Mouse (Mus musculus): ENCODE measurements around the gene Zscan12. TPM values are rescaled to one million over a fixed set of nuclear protein-coding genes. Genes with fewer than 3 reads are reported as not detected.

The Zscan12 gene
- 20.5 and 22.4 TPM in 2 replicates for polyA plus RNA-seq (2014; fragmentation: Nextera tagmentation; extraction: Ambion mirVana)

- Histone ChIP-seq H3K4me3 (ENCODE audit: low read depth, low read length) (peak within 1 kb of the TSS; percentile 60), H3K27ac (ENCODE audit: low read depth, low read length) (no peak within 1 kb of the TSS), H3K27me3 (ENCODE audit: control insufficient read depth, insufficient read depth, low read length) (no peaks in the 10 kb centered on the region), H3K36me3 (ENCODE audit: control insufficient read depth, insufficient read depth, low read length) (no peaks in the 10 kb centered on the region), H3K9ac (ENCODE audit: low read length) (peak within 1 kb of the TSS; percentile 85), H3K4me1 (replicated peaks; ENCODE audit: control insufficient read depth, insufficient read depth, low read length) (no peaks in the 10 kb centered on the region; the same call in 1 of the 2 replicates), H3K4me2 (ENCODE audit: low read depth, low read length, severe bottlenecking) (peak within 1 kb of the TSS; percentile 60), H3K9me3 (ENCODE audit: control insufficient read depth, low read length) (no peaks in the 10 kb centered on the region)
- DNase-seq (ENCODE audit: low spot score) (peak; percentile 94), ATAC-seq (replicated peaks; ENCODE audit: low FRiP score) (peak; percentile 99)
- WGBS = under 1% methylated on average over 29 of the region's 29 CpGs
These were observed at the start of gene Zscan12 for GRCm38 (mm10) chr13:21362621-21363248. TSS of gene Zscan12 (plus strand) at chr13:21362820.

GRCm38 (mm10) chr13:21312854-21313253, 49.8 kb upstream of the Zscan12 start:
- no peaks in the 10 kb centered on the region for H3K36me3 ChIP-seq (ENCODE audit: control insufficient read depth, insufficient read depth, low read length)
- no peaks in the 10 kb centered on the region for H3K27me3 ChIP-seq (ENCODE audit: control insufficient read depth, insufficient read depth, low read length)
- WGBS = 39% methylated on average over 4 of the region's 5 CpGs
- H3K4me2 ChIP-seq (ENCODE audit: low read depth, low read length, severe bottlenecking) = no peak overlapping the region
- ATAC-seq (replicated peaks; ENCODE audit: low FRiP score) (no peak), DNase-seq (ENCODE audit: low spot score) (no peak)
- H3K4me3 ChIP-seq (ENCODE audit: low read depth, low read length) = no peak overlapping the region
- no peaks in the 10 kb centered on the region for H3K4me1 ChIP-seq (replicated peaks; ENCODE audit: control insufficient read depth, insufficient read depth, low read length)
- H3K27ac ChIP-seq (ENCODE audit: low read depth, low read length) = no peak overlapping the region
- no peaks in the 10 kb centered on the region for H3K9me3 ChIP-seq (ENCODE audit: control insufficient read depth, low read length)
- no peak overlapping the region for H3K9ac ChIP-seq (ENCODE audit: low read length)

- 90% methylated on average over 4 of the region's 4 CpGs for WGBS
- no peaks in the 10 kb centered on the region for H3K27me3 ChIP-seq (ENCODE audit: control insufficient read depth, insufficient read depth, low read length)
- H3K9ac ChIP-seq (ENCODE audit: low read length) = no peak overlapping the region
- ATAC-seq (replicated peaks; ENCODE audit: low FRiP score) (no peak), DNase-seq (ENCODE audit: low spot score) (no peak)
- no peaks in the 10 kb centered on the region for H3K9me3 ChIP-seq (ENCODE audit: control insufficient read depth, low read length)
- H3K4me3 ChIP-seq (ENCODE audit: low read depth, low read length) = no peak overlapping the region
- H3K36me3 ChIP-seq (ENCODE audit: control insufficient read depth, insufficient read depth, low read length) = no peaks in the 10 kb centered on the region
- H3K27ac ChIP-seq (ENCODE audit: low read depth, low read length) = no peak overlapping the region
- no peak overlapping the region for H3K4me2 ChIP-seq (ENCODE audit: low read depth, low read length, severe bottlenecking)
- no peaks in the 10 kb centered on the region for H3K4me1 ChIP-seq (replicated peaks; ENCODE audit: control insufficient read depth, insufficient read depth, low read length)
These were observed 48.7 kb upstream of the Zscan12 start for GRCm38 (mm10) chr13:21313903-21314302.

GRCm38 (mm10) chr13:21320262-21320661, 42.4 kb upstream of the Zscan12 start:
- no peak for DNase-seq (ENCODE audit: low spot score)
- Histone ChIP-seq H3K27me3 (ENCODE audit: control insufficient read depth, insufficient read depth, low read length) (no peaks in the 10 kb centered on the region), H3K36me3 (ENCODE audit: control insufficient read depth, insufficient read depth, low read length) (no peaks in the 10 kb centered on the region), H3K27ac (ENCODE audit: low read depth, low read length) (no peak overlapping the region), H3K4me2 (ENCODE audit: low read depth, low read length, severe bottlenecking) (no peak overlapping the region), H3K9me3 (ENCODE audit: control insufficient read depth, low read length) (no peaks in the 10 kb centered on the region), H3K4me1 (replicated peaks; ENCODE audit: control insufficient read depth, insufficient read depth, low read length) (0 out of 2 replicates have a peak, but pooled peaks cover 2% of the 10 kb centered on the region), H3K4me3 (ENCODE audit: low read depth, low read length) (no peak overlapping the region), H3K9ac (ENCODE audit: low read length) (no peak overlapping the region)
- ATAC-seq (replicated peaks; ENCODE audit: low FRiP score) = no peak
- 62% methylated on average over 3 of the region's 3 CpGs for WGBS

GRCm38 (mm10) chr13:21321890-21322494, 40.6 kb upstream of the Zscan12 start:
- ATAC-seq (replicated peaks; ENCODE audit: low FRiP score) = peak; percentile 23; the same call in 1 of the 2 replicates
- Histone ChIP-seq H3K4me3 (ENCODE audit: low read depth, low read length) (peak overlapping the region; percentile 35), H3K9me3 (ENCODE audit: control insufficient read depth, low read length) (no peaks in the 10 kb centered on the region), H3K27me3 (ENCODE audit: control insufficient read depth, insufficient read depth, low read length) (no peaks in the 10 kb centered on the region), H3K36me3 (ENCODE audit: control insufficient read depth, insufficient read depth, low read length) (no peaks in the 10 kb centered on the region), H3K9ac (ENCODE audit: low read length) (peak overlapping the region; percentile 37), H3K27ac (ENCODE audit: low read depth, low read length) (no peak overlapping the region), H3K4me1 (replicated peaks; ENCODE audit: control insufficient read depth, insufficient read depth, low read length) (0 out of 2 replicates have a peak, but pooled peaks cover 2% of the 10 kb centered on the region), H3K4me2 (ENCODE audit: low read depth, low read length, severe bottlenecking) (peak overlapping the region; percentile 51)
- DNase-seq (ENCODE audit: low spot score) = peak; percentile 55
- WGBS = 2% methylated on average over 18 of the region's 18 CpGs

- no peak overlapping the region for H3K27ac ChIP-seq (ENCODE audit: low read depth, low read length)
- peak overlapping the region; percentile 35 for H3K4me3 ChIP-seq (ENCODE audit: low read depth, low read length)
- DNase-seq (ENCODE audit: low spot score) = peak; percentile 83
- H3K4me1 ChIP-seq (replicated peaks; ENCODE audit: control insufficient read depth, insufficient read depth, low read length) = 0 out of 2 replicates have a peak, but pooled peaks cover 2% of the 10 kb centered on the region
- 11% methylated on average over 18 of the region's 18 CpGs for WGBS
- peak overlapping the region; percentile 37; the same call in 1 of the 2 replicates for H3K9ac ChIP-seq (ENCODE audit: low read length)
- 0 out of 2 replicates have a peak, but pooled peaks have one; percentile 20 for ATAC-seq (replicated peaks; ENCODE audit: low FRiP score)
- peak overlapping the region; percentile 51 for H3K4me2 ChIP-seq (ENCODE audit: low read depth, low read length, severe bottlenecking)
- H3K36me3 ChIP-seq (ENCODE audit: control insufficient read depth, insufficient read depth, low read length) = no peaks in the 10 kb centered on the region
- no peaks in the 10 kb centered on the region for H3K27me3 ChIP-seq (ENCODE audit: control insufficient read depth, insufficient read depth, low read length)
- H3K9me3 ChIP-seq (ENCODE audit: control insufficient read depth, low read length) = no peaks in the 10 kb centered on the region
These were observed 39.9 kb upstream of the Zscan12 start for GRCm38 (mm10) chr13:21322509-21323375.

GRCm38 (mm10) chr13:21323405-21323804, 39.2 kb upstream of the Zscan12 start:
- no peaks in the 10 kb centered on the region for H3K27me3 ChIP-seq (ENCODE audit: control insufficient read depth, insufficient read depth, low read length)
- peak overlapping the region; percentile 51; the same call in 1 of the 2 replicates for H3K4me2 ChIP-seq (ENCODE audit: low read depth, low read length, severe bottlenecking)
- H3K9ac ChIP-seq (ENCODE audit: low read length) = no peak overlapping the region
- 62% methylated on average over 6 of the region's 6 CpGs for WGBS
- no peaks in the 10 kb centered on the region for H3K9me3 ChIP-seq (ENCODE audit: control insufficient read depth, low read length)
- no peak for DNase-seq (ENCODE audit: low spot score)
- H3K27ac ChIP-seq (ENCODE audit: low read depth, low read length) = no peak overlapping the region
- no peaks in the 10 kb centered on the region for H3K36me3 ChIP-seq (ENCODE audit: control insufficient read depth, insufficient read depth, low read length)
- H3K4me3 ChIP-seq (ENCODE audit: low read depth, low read length) = no peak overlapping the region
- ATAC-seq (replicated peaks; ENCODE audit: low FRiP score) = no peak
- H3K4me1 ChIP-seq (replicated peaks; ENCODE audit: control insufficient read depth, insufficient read depth, low read length) = 0 out of 2 replicates have a peak, but pooled peaks cover 2% of the 10 kb centered on the region

- WGBS = 7% methylated on average over 4 of the region's 4 CpGs
- Histone ChIP-seq H3K4me1 (replicated peaks; ENCODE audit: control insufficient read depth, insufficient read depth, low read length) (0 out of 2 replicates have a peak, but pooled peaks cover 2% of the 10 kb centered on the region), H3K27ac (ENCODE audit: low read depth, low read length) (no peak overlapping the region), H3K27me3 (ENCODE audit: control insufficient read depth, insufficient read depth, low read length) (no peaks in the 10 kb centered on the region), H3K36me3 (ENCODE audit: control insufficient read depth, insufficient read depth, low read length) (no peaks in the 10 kb centered on the region), H3K9me3 (ENCODE audit: control insufficient read depth, low read length) (no peaks in the 10 kb centered on the region), H3K9ac (ENCODE audit: low read length) (no peak overlapping the region), H3K4me2 (ENCODE audit: low read depth, low read length, severe bottlenecking) (peak overlapping the region; percentile 62; the same call in 1 of the 2 replicates), H3K4me3 (ENCODE audit: low read depth, low read length) (peak overlapping the region; percentile 43; the same call in 1 of the 2 replicates)
- peak; percentile 42 for ATAC-seq (replicated peaks; ENCODE audit: low FRiP score)
- no peak for DNase-seq (ENCODE audit: low spot score)
These were observed 36.4 kb upstream of the Zscan12 start for GRCm38 (mm10) chr13:21326191-21326590.
